Mouse (Mus musculus) layer of hippocampus, adult 2 months (tissue): ENCODE data around the gene Ret. TPM values are rescaled to one million over a fixed set of nuclear protein-coding genes. Genes with fewer than 3 reads are reported as not detected.

Source experiments
- DNase-seq, 2 experiments: peaks; one replicate each; pipeline ENCODE4 v3.0.0; 2022; ENCODE audit warnings: low spot score in 2 of 2
- H3K27ac ChIP-seq: fragments of 200-600 bp; 2 replicates; pipeline ENCODE4 v1.8.1; 2022
- H3K4me3 ChIP-seq: fragments of 200-600 bp; 2 replicates; pipeline ENCODE4 v1.8.1; 2022; ENCODE audit warnings: mild to moderate bottlenecking
- CTCF ChIP-seq: fragments of 200-600 bp; conservative IDR thresholded peaks from 2 replicates; pipeline ENCODE4 v1.8.1; 2022; ENCODE audit warnings: antibody characterized with exemption, mild to moderate bottlenecking, moderate library complexity
- total RNA-seq, 2 experiments: library from RNA; stranded (reverse); gene quantifications; 2 replicates each; pipeline ENCODE4 v1.2.3; 2021

The Ret gene
- total RNA-seq, 2 experiments from 2014 or later, result 2.6 to 3.1 TPM

DNA sequence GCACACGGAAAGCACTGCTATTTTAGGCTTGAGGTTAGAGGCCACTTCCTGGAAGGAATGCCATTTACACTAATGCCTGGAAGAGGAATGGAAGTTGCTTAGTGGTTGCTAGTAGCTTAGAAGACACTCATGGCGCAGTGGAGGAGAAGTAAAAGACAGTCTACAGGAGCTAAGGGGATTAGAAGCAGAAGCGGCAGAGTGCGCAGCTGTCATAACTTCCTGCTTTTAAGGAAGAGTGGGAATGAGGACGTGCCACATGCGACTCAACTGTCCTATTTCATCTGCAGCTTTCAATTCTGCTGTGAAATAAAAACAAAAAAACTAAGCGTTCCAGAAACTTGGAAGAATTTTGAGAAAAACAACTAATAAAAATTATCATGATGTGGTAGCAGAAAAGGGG lies 70.3 kb downstream of the Ret start:
- Histone ChIP-seq H3K4me3 (no peak overlapping the region), H3K27ac (no peak overlapping the region)
- no peak for TF ChIP-seq CTCF
- DNase-seq, result no peak

- no peak for DNase-seq
- H3K4me3 ChIP-seq, result no peak overlapping the region
- TF ChIP-seq CTCF, result no peak
- H3K27ac ChIP-seq, result no peak overlapping the region
Measured at GRCm38 (mm10) chr6:118126577-118126976, 70.9 kb downstream of the Ret start.

- H3K4me3 ChIP-seq, result no peak overlapping the region
- DNase-seq, result no peak
- no peak for TF ChIP-seq CTCF
- no peak overlapping the region for H3K27ac ChIP-seq
Measured at GRCm38 (mm10) chr6:118122767-118123166, 74.8 kb downstream of the Ret start.

- no peak overlapping the region for H3K4me3 ChIP-seq
Measured at GRCm38 (mm10) chr6:118111810-118112209, 85.7 kb downstream of the Ret start.

More at GRCm38 (mm10) chr6:118111810-118112209, 85.7 kb downstream of the Ret start:
- peak; percentile 52 for TF ChIP-seq CTCF
- no peak for DNase-seq
- no peak overlapping the region for H3K27ac ChIP-seq

Other genes with a start within 250 kb of the Ret start
- gene Rasgef1a, start 186.3 kb downstream of the Ret start, total RNA-seq, result 100 to 1,000 TPM; 216 to 231 TPM
- 10 to 100 TPM in 1 of 2 experiments, 1 to 10 TPM in 1; 9.7 to 10.5 TPM for gene Csgalnact2, start 58.6 kb downstream of the Ret start, total RNA-seq
- 10 to 100 TPM; 27.6 to 28.2 TPM for gene Bms1, start 221.8 kb upstream of the Ret start, total RNA-seq